In genomic region chr2:71771762-71772161, GRCm38 (mm10) we compare ENCODE assay signal across 20 mouse cellular contexts. TPM values are rescaled to one million over a fixed set of nuclear protein-coding genes. Genes with fewer than 3 reads are reported as not detected.
DNase-seq lines count a peak whose midpoint lies in the region; ATAC-seq and TF ChIP-seq lines count a peak whose summit lies in the region.
"Had no signal": no experiment of that assay in that cellular context is flagged by ENCODE, and none has a peak within 500 bp of the region (broad histone marks: within the 10 kb centered on the region; RNA-seq: fewer than 3 reads in every experiment).

No protein-coding gene starts in this region.

- WGBS in lung, adult 2 months = 37% methylated on average over 4 of the region's 4 CpGs
- WGBS in forebrain, embryonic 13.5 days = 90% methylated on average over 4 of the region's 4 CpGs

- TF ChIP-seq RAD21 in MEL (IDR thresholded peaks at IDR 0.05; ENCODE audit: low read depth, low read length) = no peak

- H3K27ac ChIP-seq in MEL (ENCODE audit: control insufficient read depth, low read depth, low read length) = peak overlapping the region; percentile 58
- no peak overlapping the region for H3K27ac ChIP-seq in forebrain, embryonic 13.5 days
- H3K27ac ChIP-seq: embryonic facial prominence, embryonic 10.5 days; heart, embryonic 13.5 days; hindbrain, embryonic 13.5 days; hindbrain, postnatal 0 days had no signal

- peak; percentile 64 for ATAC-seq in CD4-positive, CD25-positive, alpha-beta regulatory T cell, adult 4 months
- no peak for ATAC-seq in forebrain, embryonic 13.5 days
- ATAC-seq: forebrain, embryonic 14.5 days; hindbrain, postnatal 0 days had no signal

- H3K4me2 ChIP-seq in forebrain, embryonic 13.5 days = no peak overlapping the region
- H3K4me2 ChIP-seq: heart, embryonic 13.5 days; hindbrain, embryonic 13.5 days had no signal

- TF ChIP-seq CTCF in lung, adult 2 months (IDR thresholded peaks at IDR 0.05; ENCODE audit: insufficient read depth, low read length) = no peak
- no peak for TF ChIP-seq CTCF in MEL (IDR thresholded peaks at IDR 0.05 in 2 of 3, conservative IDR thresholded peaks at IDR 0.05 in 1 of 3; ENCODE audit: control insufficient read depth in 1 of 3, insufficient read depth in 1 of 3, low read depth in 2 of 3, low read length in 3 of 3, poor library complexity in 1 of 3, severe bottlenecking in 1 of 3)

- H3K36me3 ChIP-seq in MEL (ENCODE audit: control insufficient read depth in 1 of 2, insufficient read depth in 2 of 2, low read length in 2 of 2) = peaks cover 0 to 16% of the 10 kb centered on the region in 2 experiments; a peak in 2 of 4 replicates
- H3K36me3 ChIP-seq in forebrain, embryonic 13.5 days (ENCODE audit: poor library complexity, severe bottlenecking) = no peaks in the 10 kb centered on the region
- H3K36me3 ChIP-seq: embryonic facial prominence, embryonic 10.5 days; G1E; heart, embryonic 13.5 days; hindbrain, embryonic 13.5 days had no signal

- H3K27me3 ChIP-seq in MEL (ENCODE audit: control insufficient read depth in 1 of 2, insufficient read depth in 2 of 2, low read length in 2 of 2) = no peaks in the 10 kb centered on the region
- no peaks in the 10 kb centered on the region for H3K27me3 ChIP-seq in forebrain, embryonic 13.5 days
- H3K27me3 ChIP-seq: heart, embryonic 13.5 days had no signal

- no peak for DNase-seq in lung, adult 2 months
- no peak for DNase-seq in lung, postnatal 4 days
- peak; percentile 59 for DNase-seq in MEL (ENCODE audit: low read depth, low spot score)
- peak; percentile 54 for DNase-seq in induced T-regulatory cell, adult 2 months (ENCODE audit: low read depth)
- DNase-seq in urinary bladder, postnatal 36 days (ENCODE audit: low spot score in 2 of 2) = no peak
- DNase-seq in left cerebral cortex, postnatal 36 days (ENCODE audit: low spot score in 2 of 2) = no peak
- DNase-seq: adrenal gland, postnatal 10 days; cerebellum, adult 18-20 months; cerebellum, adult 9-11 months; cerebellum, postnatal 36 days; gastrocnemius, postnatal 10 days; heart, postnatal 10 days had no signal

- peak overlapping the region; percentile 29 for H3K4me3 ChIP-seq in lung, adult 2 months (replicated peaks; ENCODE audit: extremely low read depth, low read depth, low read length)
- H3K4me3 ChIP-seq in MEL (ENCODE audit: control insufficient read depth in 1 of 2, insufficient read depth in 1 of 2, low read depth in 2 of 2, low read length in 2 of 2) = peak overlapping the region in 1 of 2 experiments; percentile 51; a peak in 3 of 4 replicates
- no peak overlapping the region for H3K4me3 ChIP-seq in forebrain, embryonic 13.5 days
- H3K4me3 ChIP-seq: embryonic facial prominence, embryonic 10.5 days; heart, embryonic 13.5 days; hindbrain, embryonic 13.5 days had no signal

- intact Hi-C loops in left cerebral cortex, postnatal 36 days (cut with DNase I) = no loop called here

- H3K9ac ChIP-seq in MEL (ENCODE audit: control insufficient read depth, low read depth, low read length, poor library complexity, severe bottlenecking) = 0 out of 2 replicates have a peak overlapping the region, but pooled peaks have one; percentile 11
- no peak overlapping the region for H3K9ac ChIP-seq in forebrain, embryonic 13.5 days
- H3K9ac ChIP-seq: heart, embryonic 13.5 days; hindbrain, embryonic 13.5 days had no signal

- TF ChIP-seq POLR2A in lung, adult 2 months (IDR thresholded peaks at IDR 0.05; ENCODE audit: borderline replicate concordance, extremely low read depth, low read depth, low read length) = no peak
- no peak for TF ChIP-seq POLR2A in MEL (IDR thresholded peaks at IDR 0.05; ENCODE audit: control insufficient read depth in 1 of 2, insufficient read depth in 1 of 2, low read depth in 1 of 2, low read length in 2 of 2, poor library complexity in 1 of 2)

- TF ChIP-seq EP300 in MEL (IDR thresholded peaks at IDR 0.05; ENCODE audit: low read depth in 1 of 2, low read length in 2 of 2) = peak; percentile 62 to 73; a peak in 3 of 4 replicates

- no peaks in the 10 kb centered on the region for H3K79me2 ChIP-seq in MEL (ENCODE audit: control insufficient read depth, insufficient read depth, low read length, poor library complexity)

- peaks cover 3% of the 10 kb centered on the region; the same call in 1 of the 2 replicates for H3K4me1 ChIP-seq in lung, adult 2 months (ENCODE audit: control insufficient read depth, insufficient read depth, low read length)
- H3K4me1 ChIP-seq in MEL (ENCODE audit: control insufficient read depth in 1 of 2, insufficient read depth in 2 of 2, low read length in 2 of 2) = peaks cover 6 to 17% of the 10 kb centered on the region in 2 experiments
- H3K4me1 ChIP-seq in forebrain, embryonic 13.5 days = peaks cover 19% of the 10 kb centered on the region
- H3K4me1 ChIP-seq: heart, embryonic 13.5 days had no signal

- H3K9me3 ChIP-seq in MEL (replicated peaks; ENCODE audit: insufficient read depth, low read length) = no peaks in the 10 kb centered on the region
- H3K9me3 ChIP-seq in forebrain, embryonic 13.5 days (replicated peaks) = no peaks in the 10 kb centered on the region
- H3K9me3 ChIP-seq: embryonic facial prominence, embryonic 10.5 days; G1E; heart, embryonic 13.5 days; hindbrain, embryonic 13.5 days had no signal

TF ChIP-seq in MEL, 35 proteins besides CTCF, POLR2A, EP300 and RAD21:
- TF ChIP-seq HCFC1 (IDR thresholded peaks at IDR 0.05; ENCODE audit: low read depth, low read length) (0 out of 2 replicates have a peak, but pooled peaks have one; percentile 19), SIN3A (IDR thresholded peaks at IDR 0.05; ENCODE audit: low read length) (peak; percentile 45; the same call in 1 of the 2 replicates), CHD2 (IDR thresholded peaks at IDR 0.05; ENCODE audit: low read length) (no peak), GATA1 (IDR thresholded peaks at IDR 0.05; ENCODE audit: low read depth, low read length) (peak; percentile 84), MAFK (IDR thresholded peaks at IDR 0.05; ENCODE audit: borderline replicate concordance, low read depth, low read length) (no peak), ETS1 (IDR thresholded peaks at IDR 0.05; ENCODE audit: low read depth, low read length) (peak; percentile 53; the same call in 1 of the 2 replicates), MYB (IDR thresholded peaks at IDR 0.05; ENCODE audit: low read depth, low read length) (0 out of 2 replicates have a peak, but pooled peaks have one; percentile 20), MYC (IDR thresholded peaks at IDR 0.05; ENCODE audit: low read depth, low read length) (peak; percentile 31; the same call in 1 of the 2 replicates)

RNA-seq across cellular contexts. Expression of gene Itga6, which starts 26.3 kb away (rescaled TPM):
- 45.2 and 47.3 TPM in 2 replicates for polyA plus RNA-seq in lung, adult 2 months (2012; rRNA removed)
- 10 to 100 TPM; 49.6 to 77.1 TPM for polyA plus RNA-seq in CD4-positive, CD25-positive, alpha-beta regulatory T cell, adult 4 months (2017; shearing (Covaris generic))
- 1.0 and 2.1 TPM in 2 replicates for total RNA-seq in MEL (2012; rRNA removed)
- 1 to 10 TPM in 1 of 2 experiments, not detected in 1; 2.7 TPM for polyA plus RNA-seq in MEL (2012; ENCODE audit: insufficient read depth in 1 of 2, insufficient read length in 2 of 2, low read depth in 1 of 2, low replicate concordance in 2 of 2, missing spikeins in 1 of 2)
- 31.1 and 32.0 TPM in 2 replicates for polyA plus RNA-seq in forebrain, embryonic 13.5 days (2015; fragmentation: Nextera tagmentation; extraction: Ambion mirVana)
- total RNA-seq in left cerebral cortex, postnatal 36 days (2021) = 10 to 100 TPM; 22.6 to 25.3 TPM

Comparison
In these comparisons a context has a peak if more than half of its experiments do, and no peak if none do; other contexts are left out.
1. DNase-seq: peak in MEL (single experiment) and induced T-regulatory cell, adult 2 months (single experiment); none in lung, adult 2 months (single experiment), lung, postnatal 4 days (0 of 2), urinary bladder, postnatal 36 days (0 of 2) and left cerebral cortex, postnatal 36 days (0 of 2).